Mouse (Mus musculus) ES-E14 (cell line): ENCODE measurements around the gene Vps8.

Experiments used
- CHD2 ChIP-seq: IDR thresholded peaks from 2 replicates; pipeline ENCODE4 v1.6.1; 2014; ENCODE audit warnings: mild to moderate bottlenecking, low read depth, low read length, inconsistent platforms
- MAFK ChIP-seq: IDR thresholded peaks from 2 replicates; pipeline ENCODE4 v1.6.1; 2014; ENCODE audit warnings: mild to moderate bottlenecking, low read depth, low read length, inconsistent platforms; ENCODE audit not compliant: insufficient read depth
- ZNF384 ChIP-seq: IDR thresholded peaks from 2 replicates; pipeline ENCODE4 v1.6.1; 2012; ENCODE audit warnings: low read depth, low read length, inconsistent platforms

DNA sequence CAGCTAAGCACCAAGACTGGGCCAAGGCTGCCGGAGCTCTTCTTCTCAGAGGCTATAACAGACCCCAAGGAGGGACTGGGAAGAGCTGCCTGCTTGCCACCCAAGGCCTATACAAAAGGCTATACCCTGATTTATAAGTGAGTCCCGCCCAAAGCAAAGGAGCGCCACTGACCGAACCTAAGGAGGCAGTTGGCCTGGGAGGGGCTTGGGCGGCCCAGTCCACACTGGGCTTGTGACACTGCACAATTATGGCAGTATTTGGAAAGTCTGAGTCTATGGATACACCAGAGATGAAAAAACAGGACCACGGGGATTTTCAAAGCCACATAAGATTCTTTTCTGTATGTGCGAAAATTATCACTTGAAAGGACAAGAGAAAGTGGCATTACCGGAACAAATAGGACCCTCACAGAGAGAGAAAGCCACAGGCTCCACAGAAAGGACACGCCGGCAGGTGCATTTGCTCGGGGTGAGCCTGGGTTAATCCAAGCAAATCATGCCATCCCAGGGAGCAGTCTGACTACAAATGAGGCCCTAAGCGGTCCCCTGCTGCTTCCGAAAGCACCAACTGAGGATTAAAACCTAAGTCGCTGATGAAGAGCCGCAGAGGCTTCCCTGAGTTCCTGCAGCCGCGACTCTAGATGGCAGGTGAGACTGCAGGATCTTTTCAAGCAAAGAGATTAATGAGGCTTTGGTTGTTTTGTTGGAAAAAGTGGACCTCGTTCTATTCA is 241.9 kb downstream of the Vps8 start:
- TF ChIP-seq CHD2, result no peak
- TF ChIP-seq ZNF384, result no peak
- TF ChIP-seq MAFK, result no peak
